Mouse (Mus musculus): ENCODE measurements around the gene Cdh16. TPM values are rescaled to one million over a fixed set of nuclear protein-coding genes. Genes with fewer than 3 reads are reported as not detected.
A peak's percentile ranks its signal among the peaks of the same experiment; 100 is the strongest.
"Not testable (repeated sequence)": the region's sequence is repeated elsewhere in the genome, so short reads cannot be mapped to it uniquely, and the experiment has no call there.

Gene Cdh16
- polyA plus RNA-seq, 1 experiment from 2014 or later: not detected

DNA sequence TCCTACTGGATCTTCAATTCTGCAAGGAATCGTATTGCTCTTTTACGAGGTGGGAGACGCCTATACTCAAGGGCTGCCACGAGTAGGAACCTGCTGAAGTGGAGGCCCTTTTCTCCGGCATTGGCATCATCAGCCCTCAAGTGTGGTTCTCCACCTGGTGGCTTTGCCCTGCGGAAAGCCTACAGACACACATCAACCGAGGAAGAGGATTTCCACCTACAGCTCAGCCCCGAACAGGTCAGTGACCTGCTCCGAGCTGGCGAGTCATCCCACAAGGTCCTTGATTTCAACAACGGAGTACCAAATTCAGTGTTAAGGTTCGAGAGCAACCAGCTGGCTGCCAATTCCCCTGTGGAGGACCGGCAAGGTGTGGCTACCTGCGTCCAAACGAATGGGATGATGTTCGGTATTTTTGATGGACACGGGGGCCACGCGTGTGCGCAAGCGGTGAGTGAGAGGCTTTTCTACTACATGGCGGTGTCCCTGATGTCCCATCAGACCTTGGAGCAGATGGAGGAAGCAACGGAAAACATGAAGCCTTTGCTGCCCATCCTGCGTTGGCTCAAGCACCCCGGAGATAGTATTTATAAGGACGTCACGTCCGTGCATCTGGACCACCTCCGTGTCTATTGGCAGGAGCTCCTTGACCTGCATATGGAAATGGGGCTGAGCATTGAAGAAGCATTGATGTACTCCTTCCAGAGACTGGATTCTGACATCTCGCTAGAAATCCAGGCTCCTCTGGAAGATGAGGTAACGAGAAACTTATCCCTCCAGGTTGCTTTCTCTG, 30.5 kb downstream of the Cdh16 start:
- H3K27me3 ChIP-seq (replicated peaks; ENCODE audit: control insufficient read depth, insufficient read depth, low read length): no peaks in the 10 kb centered on the region
- H3K4me1 ChIP-seq (ENCODE audit: control insufficient read depth, insufficient read depth, low read depth, low read length): peaks cover 6% of the 10 kb centered on the region
- no peak overlapping the region for H3K4me3 ChIP-seq (ENCODE audit: low read length)
- 95% methylated on average over 31 of the region's 31 CpGs for WGBS
- ATAC-seq: no peak
- no peak overlapping the region for H3K9ac ChIP-seq (ENCODE audit: low read depth, low read length)
- H3K9me3 ChIP-seq (ENCODE audit: control insufficient read depth, low read length): no peaks in the 10 kb centered on the region
- no peak overlapping the region for H3K27ac ChIP-seq (ENCODE audit: low read depth, low read length)
- H3K4me2 ChIP-seq (ENCODE audit: low read length): no peak overlapping the region
- peaks cover 10% of the 10 kb centered on the region for H3K36me3 ChIP-seq (ENCODE audit: control insufficient read depth, insufficient read depth, low read length)

DNA sequence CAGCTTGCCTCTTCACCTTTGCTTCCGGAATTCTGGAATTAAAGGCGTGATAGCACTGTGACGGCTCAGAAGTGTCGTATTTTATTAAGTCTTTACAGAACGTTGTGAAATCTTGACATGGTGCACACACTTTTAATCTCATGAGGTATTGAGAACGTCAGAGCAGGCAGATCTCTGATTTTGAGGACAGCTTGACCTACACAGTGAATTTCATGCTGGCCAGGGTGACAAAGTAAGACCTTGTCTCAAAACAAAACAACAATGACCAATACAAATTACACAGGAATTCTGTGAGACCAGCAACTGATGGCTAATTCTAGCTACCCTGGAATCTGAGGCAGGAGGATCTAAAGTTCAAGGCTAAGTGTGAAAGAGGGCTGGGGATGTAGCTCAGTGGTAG, 31.6 kb downstream of the Cdh16 start:
- Histone ChIP-seq H3K27me3 (replicated peaks; ENCODE audit: control insufficient read depth, insufficient read depth, low read length) (no peaks in the 10 kb centered on the region), H3K9ac (ENCODE audit: low read depth, low read length) (no peak overlapping the region), H3K9me3 (ENCODE audit: control insufficient read depth, low read length) (no peaks in the 10 kb centered on the region), H3K4me3 (ENCODE audit: low read length) (no peak overlapping the region), H3K4me2 (ENCODE audit: low read length) (peak overlapping the region; percentile 83), H3K4me1 (ENCODE audit: control insufficient read depth, insufficient read depth, low read depth, low read length) (peaks cover 6% of the 10 kb centered on the region), H3K27ac (ENCODE audit: low read depth, low read length) (no peak overlapping the region), H3K36me3 (ENCODE audit: control insufficient read depth, insufficient read depth, low read length) (peaks cover 10% of the 10 kb centered on the region)
- ATAC-seq: no peak
- WGBS: 76% methylated on average over 6 of the region's 6 CpGs

DNA sequence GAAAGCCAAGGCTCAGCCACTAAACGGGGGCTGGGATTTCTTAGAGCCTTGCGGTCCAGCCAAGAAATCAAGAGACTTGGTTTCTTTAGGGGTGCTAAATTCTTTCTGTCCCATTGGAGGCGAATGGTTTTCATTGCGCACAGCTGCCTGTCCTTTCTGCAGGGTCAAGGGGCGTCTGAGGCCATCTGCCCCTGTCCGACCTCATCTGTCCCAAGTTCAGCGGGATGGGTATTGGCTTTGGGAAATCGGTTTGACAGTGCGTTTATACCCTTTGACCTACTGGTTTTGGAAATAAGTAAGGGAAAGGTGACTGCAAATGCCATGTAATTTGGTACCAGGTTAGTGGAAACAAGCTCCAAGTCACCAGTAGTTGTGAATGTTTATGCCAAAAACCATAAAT, 32.3 kb downstream of the Cdh16 start:
- Histone ChIP-seq H3K27me3 (replicated peaks; ENCODE audit: control insufficient read depth, insufficient read depth, low read length) (no peaks in the 10 kb centered on the region), H3K4me1 (ENCODE audit: control insufficient read depth, insufficient read depth, low read depth, low read length) (peaks cover 6% of the 10 kb centered on the region), H3K9ac (ENCODE audit: low read depth, low read length) (peak overlapping the region; percentile 83), H3K4me3 (ENCODE audit: low read length) (peak overlapping the region; percentile 77), H3K27ac (ENCODE audit: low read depth, low read length) (peak overlapping the region; percentile 88), H3K9me3 (ENCODE audit: control insufficient read depth, low read length) (no peaks in the 10 kb centered on the region), H3K36me3 (ENCODE audit: control insufficient read depth, insufficient read depth, low read length) (peaks cover 10% of the 10 kb centered on the region), H3K4me2 (ENCODE audit: low read length) (peak overlapping the region; percentile 83)
- 2% methylated on average over 9 of the region's 9 CpGs for WGBS
- no peak; the same call in 1 of the 2 replicates for ATAC-seq

DNA sequence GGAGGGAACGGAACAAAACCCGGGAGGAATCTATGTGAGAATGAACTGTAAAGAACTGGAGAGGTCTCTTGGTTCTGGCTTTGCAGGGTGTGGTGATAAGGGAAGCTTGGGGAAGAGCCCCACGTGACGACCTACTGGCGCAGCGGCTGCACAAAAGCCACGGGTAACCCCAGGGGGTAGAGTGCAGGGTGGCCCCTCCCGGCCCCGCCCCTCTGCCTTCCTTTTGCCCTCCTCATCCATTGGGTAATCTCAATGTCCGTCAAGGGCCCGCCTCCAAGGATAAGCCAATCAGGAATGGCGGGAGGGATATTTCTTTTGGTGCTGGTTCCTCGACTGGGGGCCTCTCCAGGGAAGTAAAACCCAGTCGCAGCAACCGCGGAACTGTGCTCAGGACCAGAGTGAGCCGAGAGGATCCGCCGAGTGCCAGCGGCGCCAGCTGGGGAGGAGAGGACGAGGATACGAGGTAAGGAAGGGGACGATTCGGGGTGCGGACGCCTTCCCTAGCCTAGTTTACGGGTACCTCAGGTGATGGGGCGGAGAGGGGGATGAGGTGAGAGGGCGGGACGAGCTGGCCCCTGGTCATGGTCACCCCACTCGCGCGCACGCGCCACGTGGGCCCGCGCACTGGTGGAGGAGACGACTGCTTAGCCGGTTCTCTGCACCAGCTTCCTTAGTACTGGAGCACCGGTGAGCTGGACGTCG, 32.9 kb downstream of the Cdh16 start, which contains the start of gene Pdp2:
TSS of gene Pdp2 (plus strand) at position 319 of the 702 bp plus-strand sequence.
- Histone ChIP-seq H3K36me3 (ENCODE audit: control insufficient read depth, insufficient read depth, low read length) (peaks cover 10% of the 10 kb centered on the region), H3K27ac (ENCODE audit: low read depth, low read length) (peak within 1 kb of the TSS; percentile 88), H3K9me3 (ENCODE audit: control insufficient read depth, low read length) (no peaks in the 10 kb centered on the region), H3K4me1 (ENCODE audit: control insufficient read depth, insufficient read depth, low read depth, low read length) (peaks cover 6% of the 10 kb centered on the region), H3K27me3 (replicated peaks; ENCODE audit: control insufficient read depth, insufficient read depth, low read length) (no peaks in the 10 kb centered on the region), H3K9ac (ENCODE audit: low read depth, low read length) (peak within 1 kb of the TSS; percentile 83), H3K4me3 (ENCODE audit: low read length) (peak within 1 kb of the TSS; percentile 77), H3K4me2 (ENCODE audit: low read length) (peak within 1 kb of the TSS; percentile 83)
- peak; percentile 99 for ATAC-seq
- WGBS: 0% methylated on average over 38 of the region's 44 CpGs

GRCm38 (mm10) chr8:104590284-104590683, 33.9 kb downstream of the Cdh16 start:
- no peak overlapping the region for H3K9ac ChIP-seq (ENCODE audit: low read depth, low read length)
- ATAC-seq: no peak
- peaks cover 6% of the 10 kb centered on the region for H3K4me1 ChIP-seq (ENCODE audit: control insufficient read depth, insufficient read depth, low read depth, low read length)
- H3K36me3 ChIP-seq (ENCODE audit: control insufficient read depth, insufficient read depth, low read length): peaks cover 7% of the 10 kb centered on the region
- 91% methylated on average over 3 of the region's 3 CpGs for whole genome bisulfite sequencing
- no peaks in the 10 kb centered on the region for H3K9me3 ChIP-seq (ENCODE audit: control insufficient read depth, low read length)
- H3K4me3 ChIP-seq (ENCODE audit: low read length): no peak overlapping the region
- H3K27ac ChIP-seq (ENCODE audit: low read depth, low read length): no peak overlapping the region
- no peaks in the 10 kb centered on the region for H3K27me3 ChIP-seq (replicated peaks; ENCODE audit: control insufficient read depth, insufficient read depth, low read length)
- no peak overlapping the region; the same call in 1 of the 2 replicates for H3K4me2 ChIP-seq (ENCODE audit: low read length)

DNA sequence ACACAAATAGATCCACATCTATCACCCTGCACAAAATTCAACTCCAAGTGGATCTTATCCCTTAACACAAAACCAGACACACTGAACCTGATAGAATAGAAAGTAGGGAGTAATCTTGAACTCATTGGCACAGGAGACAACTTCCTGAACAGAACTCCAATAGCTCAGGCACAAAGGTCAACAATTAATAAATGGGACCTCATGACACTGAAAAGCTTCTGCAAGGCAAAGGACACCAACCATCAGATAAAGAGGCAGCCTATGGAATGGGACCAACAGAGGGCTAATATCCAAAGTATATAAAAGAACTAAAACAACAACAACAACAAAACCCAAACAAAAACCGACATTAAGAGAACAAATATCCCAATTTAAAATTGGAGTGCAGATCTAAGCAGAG, 39.7 kb downstream of the Cdh16 start:
- Histone ChIP-seq H3K27ac (ENCODE audit: low read depth, low read length) (no peak overlapping the region), H3K4me1 (ENCODE audit: control insufficient read depth, insufficient read depth, low read depth, low read length) (no peaks in the 10 kb centered on the region), H3K9me3 (ENCODE audit: control insufficient read depth, low read length) (peaks cover 4% of the 10 kb centered on the region; the same call in 1 of the 2 replicates), H3K36me3 (ENCODE audit: control insufficient read depth, insufficient read depth, low read length) (no peaks in the 10 kb centered on the region), H3K9ac (ENCODE audit: low read depth, low read length) (no peak overlapping the region), H3K4me3 (ENCODE audit: low read length) (no peak overlapping the region), H3K27me3 (replicated peaks; ENCODE audit: control insufficient read depth, insufficient read depth, low read length) (no peaks in the 10 kb centered on the region), H3K4me2 (ENCODE audit: low read length) (no peak overlapping the region)
- 68% methylated on average over 1 of the region's 1 CpGs for WGBS
- ATAC-seq: no peak

GRCm38 (mm10) chr8:104577606-104578005, 46.6 kb downstream of the Cdh16 start:
- not testable (repeated sequence) for H3K4me3 ChIP-seq (ENCODE audit: low read length); H3K27ac ChIP-seq (ENCODE audit: low read depth, low read length); H3K4me2 ChIP-seq (ENCODE audit: low read length); H3K9ac ChIP-seq (ENCODE audit: low read depth, low read length); H3K9me3 ChIP-seq (ENCODE audit: control insufficient read depth, low read length); H3K36me3 ChIP-seq (ENCODE audit: control insufficient read depth, insufficient read depth, low read length); H3K27me3 ChIP-seq (replicated peaks; ENCODE audit: control insufficient read depth, insufficient read depth, low read length); H3K4me1 ChIP-seq (ENCODE audit: control insufficient read depth, insufficient read depth, low read depth, low read length); ATAC-seq
- 78% methylated on average over 17 of the region's 17 CpGs for WGBS

GRCm38 (mm10) chr8:104576820-104577219, 47.4 kb downstream of the Cdh16 start:
- no peak overlapping the region for H3K4me2 ChIP-seq (ENCODE audit: low read length)
- H3K9me3 ChIP-seq (ENCODE audit: control insufficient read depth, low read length): no peaks in the 10 kb centered on the region
- H3K27me3 ChIP-seq (replicated peaks; ENCODE audit: control insufficient read depth, insufficient read depth, low read length): no peaks in the 10 kb centered on the region
- no peak overlapping the region for H3K27ac ChIP-seq (ENCODE audit: low read depth, low read length)
- H3K4me3 ChIP-seq (ENCODE audit: low read length): no peak overlapping the region
- no peak for ATAC-seq
- no peak overlapping the region for H3K9ac ChIP-seq (ENCODE audit: low read depth, low read length)
- no peaks in the 10 kb centered on the region for H3K36me3 ChIP-seq (ENCODE audit: control insufficient read depth, insufficient read depth, low read length)
- WGBS: 92% methylated on average over 3 of the region's 3 CpGs
- no peaks in the 10 kb centered on the region for H3K4me1 ChIP-seq (ENCODE audit: control insufficient read depth, insufficient read depth, low read depth, low read length)

Data from hindbrain, embryonic 16.5 days (tissue).